Mouse (Mus musculus) intestine, embryonic 16.5 days (tissue): ENCODE measurements around the gene Atg9b. TPM values are rescaled to one million over a fixed set of nuclear protein-coding genes. Genes with fewer than 3 reads are reported as not detected.

Experiments
- ATAC-seq: fragments of 200-750 bp; cut with Nextera tagmentation; 2 replicates; pipeline ENCODE4 v1.8.0; 2017; ENCODE audit warnings: moderate TSS enrichment, moderate library complexity
- H3K27ac ChIP-seq: fragments of 300-500 bp; sonication (generic); 2 replicates; pipeline ENCODE4 v1.5.1; 2014; ENCODE audit warnings: mild to moderate bottlenecking, low read length
- H3K27me3 ChIP-seq: fragments of 300-500 bp; sonication (generic); replicated peaks from 2 replicates; pipeline ENCODE4 v1.6.1; 2014; ENCODE audit warnings: low read length, control low read depth, mixed read lengths; ENCODE audit not compliant: control insufficient read depth, insufficient read depth
- H3K36me3 ChIP-seq: fragments of 300-500 bp; sonication (generic); 2 replicates; pipeline ENCODE4 v1.6.1; 2014; ENCODE audit warnings: low read length, control low read depth; ENCODE audit not compliant: control insufficient read depth, insufficient read depth
- H3K4me1 ChIP-seq: fragments of 300-500 bp; sonication (generic); 2 replicates; pipeline ENCODE4 v1.6.1; 2014; ENCODE audit warnings: low read length, control low read depth, mixed read lengths; ENCODE audit not compliant: control insufficient read depth, insufficient read depth
- H3K4me2 ChIP-seq: fragments of 300-500 bp; sonication (generic); 2 replicates; pipeline ENCODE4 v1.6.1; 2014; ENCODE audit warnings: low read depth, low read length, control low read depth
- H3K4me3 ChIP-seq: fragments of 300-500 bp; sonication (generic); 2 replicates; pipeline ENCODE4 v1.5.1; 2014; ENCODE audit warnings: mild to moderate bottlenecking, low read length
- H3K9ac ChIP-seq: fragments of 300-500 bp; sonication (generic); 2 replicates; pipeline ENCODE4 v1.6.1; 2014; ENCODE audit warnings: low read depth, low read length
- H3K9me3 ChIP-seq: fragments of 300-500 bp; sonication (generic); 2 replicates; pipeline ENCODE4 v1.6.1; 2016; ENCODE audit warnings: low read length, control low read depth; ENCODE audit not compliant: control insufficient read depth
- WGBS: fragments of 180-500 bp; shearing (Covaris S2); extraction: QIAGEN DNeasy Blood & Tissue Kit; methylation state at CpG from one replicate; pipeline ENCODE4 v1.1.7; 2014; 5-methylcytosine and 5-hydroxymethylcytosine counted together
- polyA plus RNA-seq: library from polyadenylated mRNA; unstranded; fragments of >200 nt; fragmentation: Nextera tagmentation; extraction: Ambion mirVana; gene quantifications from 2 replicates; pipeline ENCODE4 v1.2.1, GENCODE M21; 2015

Gene Atg9b
- polyA plus RNA-seq, 1 experiment from 2014 or later: 1.7 TPM

DNA sequence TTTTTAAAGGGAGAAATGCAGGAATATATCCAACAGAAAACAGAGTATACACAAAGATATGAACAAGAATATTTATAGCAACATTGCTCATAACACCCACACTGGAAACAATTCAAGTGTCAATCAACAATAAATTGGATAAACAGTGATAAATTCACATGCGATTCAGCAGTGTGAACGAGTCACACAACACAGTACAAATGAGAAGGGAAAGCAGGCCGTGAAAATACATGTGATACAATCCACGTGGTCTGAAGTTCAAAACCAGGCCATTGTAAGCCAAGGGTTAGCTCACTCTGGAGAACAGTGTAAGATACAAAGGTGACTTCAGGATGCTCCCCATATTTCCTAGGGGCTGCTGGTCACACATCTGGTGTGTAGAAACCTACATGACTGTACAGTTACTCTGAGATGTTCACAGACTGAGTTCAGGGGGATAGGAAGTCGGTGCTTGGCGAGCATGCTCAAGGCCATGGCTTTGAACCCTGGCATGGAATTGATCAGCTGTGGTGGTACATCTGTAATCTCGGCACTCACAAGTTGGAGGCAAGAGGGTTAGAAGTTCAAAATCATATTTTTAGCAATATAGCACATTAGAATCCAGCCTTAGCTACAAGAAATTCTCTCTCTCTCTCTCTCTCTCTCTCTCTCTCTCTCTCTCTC lies 17.1 kb downstream of the Atg9b start:
- Histone ChIP-seq H3K9me3 (no peaks in the 10 kb centered on the region), H3K27me3 (no peaks in the 10 kb centered on the region), H3K9ac (no peak overlapping the region), H3K36me3 (no peaks in the 10 kb centered on the region), H3K4me3 (no peak overlapping the region), H3K27ac (no peak overlapping the region), H3K4me2 (no peak overlapping the region), H3K4me1 (no peaks in the 10 kb centered on the region)
- WGBS: 73% methylated on average over 7 of the region's 7 CpGs
- ATAC-seq: no peak

DNA sequence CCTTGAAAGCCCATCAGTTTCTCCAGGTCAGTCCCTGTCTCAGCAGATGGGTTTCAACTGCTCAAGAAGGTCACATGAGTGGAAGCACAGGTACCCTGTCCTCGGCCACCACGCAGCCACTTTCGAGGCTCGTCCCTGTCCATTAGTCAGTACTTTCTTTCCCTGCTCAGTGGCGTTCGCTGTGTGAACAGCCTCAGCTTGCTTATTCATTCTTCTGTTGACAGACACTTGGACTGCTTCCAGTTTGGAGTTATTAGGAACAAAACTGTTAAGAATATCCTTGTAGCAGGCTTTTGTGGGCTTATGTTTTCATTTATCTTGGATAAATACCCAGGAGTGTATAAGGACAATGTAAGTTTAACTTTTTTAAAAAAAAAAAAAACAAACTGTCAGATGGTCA lies 17.7 kb downstream of the Atg9b start:
- no peaks in the 10 kb centered on the region for H3K36me3 ChIP-seq
- no peak overlapping the region for H3K4me2 ChIP-seq
- no peak overlapping the region for H3K9ac ChIP-seq
- no peaks in the 10 kb centered on the region for H3K4me1 ChIP-seq
- H3K4me3 ChIP-seq: no peak overlapping the region
- no peaks in the 10 kb centered on the region for H3K27me3 ChIP-seq
- WGBS: 51% methylated on average over 6 of the region's 6 CpGs
- ATAC-seq: no peak
- no peaks in the 10 kb centered on the region for H3K9me3 ChIP-seq
- H3K27ac ChIP-seq: no peak overlapping the region

DNA sequence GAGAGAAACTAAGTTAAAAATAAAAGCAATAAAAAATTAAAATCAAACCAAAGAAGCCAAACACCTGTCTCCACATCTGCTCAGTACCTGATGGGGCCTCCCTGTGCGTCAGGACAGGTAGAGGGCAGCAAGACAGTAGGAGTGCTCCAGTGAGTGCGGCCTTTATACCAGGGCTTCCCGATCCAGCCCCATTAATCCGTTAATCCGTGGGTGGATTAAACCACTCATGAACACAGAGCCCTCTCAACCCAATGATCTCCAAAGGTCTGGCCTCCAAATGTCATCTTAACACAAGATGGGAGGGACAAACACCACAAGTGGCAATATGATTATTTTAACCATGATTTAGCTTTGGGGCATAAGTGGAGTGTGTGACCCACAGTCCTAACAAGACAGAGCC lies 18.1 kb downstream of the Atg9b start:
- H3K9ac ChIP-seq: no peak overlapping the region

DNA sequence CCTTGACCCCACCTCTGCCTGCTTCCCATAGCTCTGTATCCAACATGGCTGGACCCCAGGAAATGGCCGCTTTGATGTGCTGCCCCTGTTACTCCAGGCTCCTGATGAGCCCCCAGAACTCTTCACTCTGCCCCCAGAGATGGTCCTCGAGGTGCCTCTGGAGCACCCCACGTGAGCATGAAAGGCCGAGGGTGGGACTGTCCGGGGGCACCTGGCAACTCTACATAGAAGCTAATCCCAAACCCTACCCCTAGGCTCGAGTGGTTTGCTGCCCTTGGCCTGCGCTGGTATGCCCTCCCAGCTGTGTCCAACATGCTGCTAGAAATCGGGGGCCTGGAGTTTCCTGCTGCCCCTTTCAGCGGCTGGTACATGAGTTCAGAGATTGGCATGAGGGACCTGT lies 22.2 kb downstream of the Atg9b start:
- H3K36me3 ChIP-seq: no peaks in the 10 kb centered on the region
- no peaks in the 10 kb centered on the region for H3K9me3 ChIP-seq
- 90% methylated on average over 9 of the region's 9 CpGs for WGBS
- H3K9ac ChIP-seq: no peak overlapping the region
- no peak overlapping the region for H3K4me2 ChIP-seq
- no peaks in the 10 kb centered on the region for H3K4me1 ChIP-seq
- no peak for ATAC-seq
- H3K4me3 ChIP-seq: no peak overlapping the region
- H3K27ac ChIP-seq: no peak overlapping the region
- H3K27me3 ChIP-seq: no peaks in the 10 kb centered on the region

More for the DNA sequence above, 18.1 kb downstream of the Atg9b start:
- no peak overlapping the region for H3K4me2 ChIP-seq
- WGBS: 79% methylated on average over 5 of the region's 5 CpGs
- no peaks in the 10 kb centered on the region for H3K4me1 ChIP-seq
- no peaks in the 10 kb centered on the region for H3K36me3 ChIP-seq
- no peaks in the 10 kb centered on the region for H3K27me3 ChIP-seq
- no peak for ATAC-seq
- H3K4me3 ChIP-seq: no peak overlapping the region
- H3K9me3 ChIP-seq: no peaks in the 10 kb centered on the region
- no peak overlapping the region for H3K27ac ChIP-seq

DNA sequence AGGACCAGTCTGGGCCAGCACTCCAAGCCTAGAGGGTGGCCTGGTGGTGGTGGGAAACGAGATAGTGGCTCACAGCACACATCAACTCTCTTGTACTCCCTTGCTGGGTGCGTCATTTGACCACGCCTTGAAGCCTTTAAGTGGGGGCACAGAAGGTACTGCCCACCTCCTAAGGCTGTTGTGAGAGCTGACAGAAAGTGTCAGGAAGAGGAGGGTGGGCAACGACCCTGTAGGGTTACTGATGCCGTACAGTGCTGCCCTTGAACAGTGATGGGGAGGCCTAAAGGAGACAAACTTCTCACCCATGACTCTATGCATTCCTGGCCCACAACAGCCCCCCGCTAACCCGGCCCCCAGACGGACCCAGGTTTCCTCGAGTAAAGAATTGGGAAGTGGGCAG lies 25.5 kb downstream of the Atg9b start:
- Histone ChIP-seq H3K9ac (no peak overlapping the region), H3K4me2 (no peak overlapping the region), H3K9me3 (no peaks in the 10 kb centered on the region), H3K36me3 (no peaks in the 10 kb centered on the region), H3K4me3 (no peak overlapping the region), H3K27me3 (no peaks in the 10 kb centered on the region), H3K4me1 (no peaks in the 10 kb centered on the region), H3K27ac (no peak overlapping the region)
- ATAC-seq: no peak
- WGBS: 76% methylated on average over 9 of the region's 9 CpGs

DNA sequence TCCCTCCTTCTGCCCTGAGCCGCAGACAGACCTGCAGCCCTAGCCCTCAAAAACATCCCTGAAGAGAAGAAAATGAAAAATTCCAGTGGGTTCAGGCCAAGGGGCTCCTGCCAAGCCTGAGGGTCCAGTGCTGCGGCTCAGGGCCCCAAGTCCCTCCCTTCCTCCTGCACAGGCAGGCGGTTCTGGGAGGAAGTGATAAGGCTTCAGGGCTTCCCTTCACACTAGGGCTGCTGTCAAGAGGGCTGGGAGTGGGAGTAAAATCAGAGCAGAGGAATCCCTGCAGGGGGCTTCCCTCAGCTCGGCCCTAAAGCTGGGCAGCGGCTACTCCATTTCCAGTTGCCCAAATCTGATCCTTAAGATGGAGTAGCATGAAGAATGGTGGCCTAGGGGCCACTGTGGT lies 26.4 kb downstream of the Atg9b start:
- no peaks in the 10 kb centered on the region for H3K27me3 ChIP-seq
- no peaks in the 10 kb centered on the region for H3K9me3 ChIP-seq
- no peak overlapping the region for H3K27ac ChIP-seq
- no peak overlapping the region for H3K4me3 ChIP-seq
- H3K9ac ChIP-seq: 0 out of 2 replicates have a peak overlapping the region, but pooled peaks have one; percentile 21
- peak overlapping the region; percentile 10; the same call in 1 of the 2 replicates for H3K4me2 ChIP-seq
- no peak for ATAC-seq
- H3K36me3 ChIP-seq: no peaks in the 10 kb centered on the region
- 33% methylated on average over 5 of the region's 5 CpGs for WGBS
- H3K4me1 ChIP-seq: no peaks in the 10 kb centered on the region

DNA sequence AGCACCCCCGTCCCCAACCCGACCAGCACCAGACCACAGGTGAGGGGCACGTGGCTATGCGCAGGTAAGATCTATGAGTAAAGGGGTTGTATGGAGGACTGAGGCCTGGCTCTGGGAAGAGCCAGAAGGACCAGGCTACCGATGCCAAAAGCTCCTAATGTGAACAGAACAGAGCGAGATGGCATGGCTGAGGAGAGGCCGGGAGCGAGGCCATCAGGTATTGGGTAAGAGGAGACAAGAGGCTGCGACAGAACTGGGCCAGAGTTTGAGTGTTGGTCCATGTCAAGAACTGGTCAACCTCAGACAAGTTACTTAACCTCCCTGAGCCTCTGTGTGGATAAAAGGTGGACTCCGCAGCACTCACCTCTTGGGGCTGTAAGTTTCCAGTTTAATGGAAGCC lies 27.0 kb downstream of the Atg9b start:
- 85% methylated on average over 10 of the region's 10 CpGs for WGBS
- no peaks in the 10 kb centered on the region for H3K9me3 ChIP-seq
- ATAC-seq: no peak

DNA sequence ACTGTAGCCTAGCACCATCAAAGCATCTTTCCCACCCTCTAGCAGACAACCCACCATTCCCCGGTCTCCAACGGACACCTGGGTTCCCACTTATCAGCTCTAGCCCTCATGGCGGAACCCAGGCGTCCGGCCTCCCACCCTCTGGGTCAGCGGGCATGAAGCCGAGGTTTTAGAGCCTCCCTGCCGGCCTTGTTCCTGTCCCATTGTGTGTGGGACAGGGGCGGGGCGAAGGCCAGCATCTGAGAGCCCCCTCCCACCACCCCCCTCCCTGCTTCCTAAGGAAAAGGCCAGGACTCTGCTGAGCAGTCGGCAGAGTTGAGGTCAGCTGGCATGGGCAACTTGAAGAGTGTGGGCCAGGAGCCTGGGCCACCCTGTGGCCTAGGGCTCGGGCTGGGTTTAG lies 27.4 kb downstream of the Atg9b start, which contains the start of gene Nos3:
Nos3 (plus strand) TSS at position 303 of the 400 bp plus-strand sequence.
- Histone ChIP-seq H3K9me3 (no peaks in the 10 kb centered on the region), H3K9ac (peak within 1 kb of the TSS; percentile 21; the same call in 1 of the 2 replicates), H3K27ac (no peak within 1 kb of the TSS), H3K4me3 (peak within 1 kb of the TSS; percentile 20), H3K36me3 (no peaks in the 10 kb centered on the region), H3K4me2 (no peak within 1 kb of the TSS), H3K27me3 (no peaks in the 10 kb centered on the region), H3K4me1 (no peaks in the 10 kb centered on the region)
- WGBS: 52% methylated on average over 12 of the region's 12 CpGs
- ATAC-seq: 0 out of 2 replicates have a peak, but pooled peaks have one; percentile 12

More for the DNA sequence above, 27.0 kb downstream of the Atg9b start:
- H3K27ac ChIP-seq: no peak overlapping the region
- peak overlapping the region; percentile 21; the same call in 1 of the 2 replicates for H3K9ac ChIP-seq
- no peaks in the 10 kb centered on the region for H3K36me3 ChIP-seq
- H3K4me2 ChIP-seq: no peak overlapping the region
- H3K4me3 ChIP-seq: peak overlapping the region; percentile 20
- no peaks in the 10 kb centered on the region for H3K4me1 ChIP-seq
- H3K27me3 ChIP-seq: no peaks in the 10 kb centered on the region

DNA sequence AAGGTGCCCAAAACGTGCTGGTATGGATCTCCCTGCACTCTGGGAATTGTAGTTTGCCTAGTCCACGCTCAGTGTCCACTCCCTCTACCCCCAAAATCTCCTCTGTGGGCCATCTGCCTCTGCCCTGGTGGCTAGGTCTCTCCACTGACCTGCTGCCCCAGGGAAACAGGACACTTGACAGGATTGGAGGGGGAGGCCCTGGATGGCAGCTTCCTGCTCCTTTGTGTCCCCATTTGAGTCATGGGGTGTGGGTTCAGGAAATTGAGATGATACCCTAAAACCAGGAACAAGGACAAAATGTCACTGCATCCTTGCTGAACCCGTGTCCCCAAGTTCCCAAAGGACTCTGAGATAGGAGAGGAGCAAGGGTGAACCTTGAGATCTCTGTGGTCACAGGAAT lies 27.9 kb downstream of the Atg9b start:
- Histone ChIP-seq H3K4me1 (no peaks in the 10 kb centered on the region), H3K36me3 (no peaks in the 10 kb centered on the region), H3K9ac (no peak overlapping the region), H3K27ac (no peak overlapping the region), H3K27me3 (no peaks in the 10 kb centered on the region), H3K4me2 (no peak overlapping the region), H3K4me3 (no peak overlapping the region), H3K9me3 (no peaks in the 10 kb centered on the region)
- 65% methylated on average over 3 of the region's 3 CpGs for WGBS
- no peak for ATAC-seq

DNA sequence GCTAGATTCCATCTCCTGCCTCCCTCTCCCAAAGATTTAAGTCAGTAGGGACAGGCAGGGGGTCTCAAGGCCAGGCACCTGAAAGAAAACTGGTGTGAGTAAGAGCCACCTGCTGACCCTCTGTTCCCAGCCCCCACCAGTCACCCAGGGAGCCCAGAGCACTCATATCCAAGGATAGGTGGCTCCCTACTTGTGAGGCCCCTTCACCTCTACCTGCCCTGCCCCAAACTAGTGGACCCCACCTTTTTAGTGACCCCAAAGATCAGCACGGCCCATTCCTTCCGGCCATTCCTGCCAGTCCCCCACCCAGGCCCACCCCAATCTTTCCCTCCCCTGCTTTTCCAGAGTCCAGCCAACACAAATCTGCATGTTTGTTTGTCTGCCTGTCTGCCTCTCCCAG lies 28.5 kb downstream of the Atg9b start:
- Histone ChIP-seq H3K4me1 (no peaks in the 10 kb centered on the region), H3K9me3 (no peaks in the 10 kb centered on the region), H3K4me2 (no peak overlapping the region), H3K36me3 (no peaks in the 10 kb centered on the region), H3K27me3 (0 out of 2 replicates have a peak, but pooled peaks cover 3% of the 10 kb centered on the region), H3K4me3 (no peak overlapping the region), H3K27ac (no peak overlapping the region), H3K9ac (no peak overlapping the region)
- ATAC-seq: no peak
- 68% methylated on average over 2 of the region's 2 CpGs for WGBS
